Mouse (Mus musculus): ENCODE measurements at regions not wholly inside any gene's neighbourhood (a gene's known extent, or its start where the extent isn't known, plus 50 kb on each side); places are given as distances from the start of the nearest gene placed in this dataset.

DNA sequence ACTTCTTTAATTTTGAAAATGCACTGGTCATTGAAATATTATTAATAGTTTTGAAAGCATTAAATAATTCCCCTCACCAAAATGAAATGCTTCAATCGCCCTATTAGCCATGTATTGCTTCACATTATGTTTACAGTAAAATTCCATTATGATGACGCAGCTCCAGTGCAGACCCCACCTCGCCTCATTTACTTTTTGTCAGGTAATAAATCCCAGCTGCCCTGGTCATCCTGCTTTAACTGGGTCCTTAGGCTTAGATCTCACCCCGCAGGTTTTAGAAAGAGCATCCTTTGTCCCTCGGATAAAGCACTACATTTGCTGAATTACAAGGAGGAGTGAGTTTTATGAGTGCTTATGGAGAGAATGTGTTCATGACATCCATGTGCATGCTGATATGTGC lies 2557.0 kb upstream of the Gm7489 start:
- DNase-seq (ENCODE audit: low spot score in 2 of 2): no peak
- intact Hi-C loops (cut with DNase I): no loop called here

DNA sequence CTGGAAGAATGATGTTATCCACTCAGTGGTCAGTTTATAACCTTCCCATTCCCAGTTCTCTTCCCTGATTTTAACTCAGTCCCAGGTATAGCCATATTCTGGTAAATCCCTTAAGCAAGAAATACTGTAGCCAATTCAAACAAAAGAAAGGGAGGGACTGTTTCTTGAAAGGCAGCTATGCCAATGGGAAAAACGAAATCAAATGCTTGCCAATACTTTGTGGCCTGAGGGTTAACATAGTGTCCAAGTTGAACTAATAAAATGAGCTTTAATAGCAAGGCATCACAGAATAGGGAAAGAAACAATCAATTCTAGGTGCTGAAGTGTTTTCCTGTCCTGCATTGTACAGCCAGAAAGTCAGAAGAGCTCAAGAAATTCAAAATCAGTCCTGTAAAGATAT lies 2548.3 kb upstream of the Gm7489 start:
- DNase-seq (ENCODE audit: low spot score in 2 of 2): no peak

DNA sequence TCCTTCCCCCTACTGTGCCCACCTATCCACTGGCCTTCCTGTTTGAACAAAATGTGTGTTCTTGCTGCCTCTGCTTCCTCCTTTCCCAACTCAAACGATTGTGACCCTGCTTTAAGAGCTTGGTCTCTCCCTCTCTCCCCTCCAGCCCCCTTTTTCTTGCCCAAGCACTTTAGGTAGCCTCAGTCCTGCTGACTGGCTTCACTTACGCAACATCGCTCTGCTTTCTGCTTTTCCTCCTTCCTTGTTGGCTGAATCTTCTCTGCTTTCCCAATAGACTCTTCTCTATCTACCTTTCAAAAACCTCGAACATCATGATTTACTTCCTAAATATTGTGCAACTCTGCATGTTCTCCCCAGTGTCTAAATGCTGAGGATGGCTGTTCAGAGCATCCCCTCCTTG lies 2538.4 kb upstream of the Gm7489 start:
- intact Hi-C loops (cut with DNase I): no loop called here
- DNase-seq (ENCODE audit: low spot score in 2 of 2): no peak

More for the DNA sequence above, 2548.3 kb upstream of the Gm7489 start:
- intact Hi-C loops (cut with DNase I): no loop called here

DNA sequence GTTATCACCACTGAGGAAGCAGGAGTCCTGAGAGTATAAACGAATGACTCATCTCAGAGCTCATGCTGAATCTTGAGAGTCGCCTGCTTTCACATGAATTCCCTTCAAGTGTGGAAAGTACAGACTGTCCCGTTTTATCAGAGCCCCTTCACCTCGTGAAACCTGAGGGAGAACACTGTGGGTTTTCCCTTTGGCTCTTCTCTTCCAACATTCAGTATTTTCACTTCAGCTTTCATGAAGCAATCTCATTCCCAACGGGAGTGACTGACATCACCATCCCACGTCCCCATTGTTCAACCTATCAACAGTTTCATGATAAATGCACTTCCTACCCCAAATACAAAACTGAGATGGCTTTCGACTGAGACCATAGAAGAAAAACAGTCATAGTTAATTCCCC lies 2521.3 kb upstream of the Gm7489 start:
- intact Hi-C loops (cut with DNase I): no loop called here
- DNase-seq (ENCODE audit: low spot score in 2 of 2): peak in 1 of 2 experiments; percentile 0

DNA sequence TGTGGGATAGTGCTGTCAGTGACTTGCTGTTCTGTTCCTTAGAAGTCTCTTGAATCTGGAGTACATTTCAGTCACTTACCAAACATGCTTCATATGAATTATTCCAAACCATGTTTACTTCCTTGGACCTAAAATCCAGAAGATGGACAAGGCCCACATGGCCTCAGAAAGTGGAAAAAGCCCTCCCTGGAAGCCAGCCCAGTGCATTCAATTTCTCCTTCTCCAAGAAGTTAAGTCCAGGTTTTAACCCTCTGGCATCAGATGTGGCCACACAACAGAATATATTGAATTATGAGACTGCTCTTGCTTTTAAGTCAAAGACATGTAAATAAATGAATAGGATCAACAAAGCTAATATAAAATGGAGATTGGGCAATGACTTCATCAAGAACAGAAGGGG lies 2513.5 kb upstream of the Gm7489 start:
- DNase-seq (ENCODE audit: low spot score in 2 of 2): no peak
- intact Hi-C loops (cut with DNase I): no loop called here

DNA sequence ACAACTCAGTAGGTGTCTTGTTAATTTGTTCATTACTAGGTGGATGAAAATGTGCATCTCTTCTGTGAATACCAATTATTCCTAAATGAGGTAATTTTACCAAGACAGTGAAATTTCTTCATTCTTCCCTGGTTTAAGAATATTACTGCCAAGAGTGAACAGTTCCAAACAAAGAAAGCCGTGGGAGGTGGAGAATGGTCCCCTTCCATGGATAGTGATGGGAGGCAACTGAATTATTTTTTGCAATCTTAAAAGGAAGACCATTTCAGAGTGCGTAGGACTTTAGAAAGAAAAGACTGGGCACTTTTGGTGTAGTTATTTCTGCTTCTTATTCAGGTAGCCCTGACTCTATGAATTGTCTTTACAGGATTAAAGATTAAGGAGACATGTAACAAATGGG lies 2494.3 kb upstream of the Gm7489 start:
- intact Hi-C loops (cut with DNase I): no loop called here
- DNase-seq (ENCODE audit: low spot score in 2 of 2): no peak

DNA sequence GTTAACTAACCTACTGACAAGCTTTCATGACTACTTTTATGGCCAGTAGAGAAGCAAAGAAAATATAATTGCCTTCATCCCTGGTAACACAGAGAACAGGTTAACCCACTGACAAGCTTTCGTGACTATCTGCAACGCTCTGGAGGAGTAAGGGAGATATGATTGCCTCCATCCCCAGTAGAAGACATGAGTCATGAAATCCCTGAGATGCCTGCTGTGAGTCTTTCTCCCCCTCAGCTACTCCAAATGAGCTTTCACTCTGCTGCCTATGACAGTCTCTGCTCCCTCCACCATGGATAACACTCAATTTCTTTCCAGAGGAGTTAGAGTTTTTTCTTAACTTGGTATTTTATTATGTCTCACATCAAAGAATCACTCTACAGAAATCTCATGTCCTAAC lies 2493.4 kb upstream of the Gm7489 start:
- intact Hi-C loops (cut with DNase I): no loop called here
- DNase-seq (ENCODE audit: low spot score in 2 of 2): peak in 1 of 2 experiments; percentile 2

DNA sequence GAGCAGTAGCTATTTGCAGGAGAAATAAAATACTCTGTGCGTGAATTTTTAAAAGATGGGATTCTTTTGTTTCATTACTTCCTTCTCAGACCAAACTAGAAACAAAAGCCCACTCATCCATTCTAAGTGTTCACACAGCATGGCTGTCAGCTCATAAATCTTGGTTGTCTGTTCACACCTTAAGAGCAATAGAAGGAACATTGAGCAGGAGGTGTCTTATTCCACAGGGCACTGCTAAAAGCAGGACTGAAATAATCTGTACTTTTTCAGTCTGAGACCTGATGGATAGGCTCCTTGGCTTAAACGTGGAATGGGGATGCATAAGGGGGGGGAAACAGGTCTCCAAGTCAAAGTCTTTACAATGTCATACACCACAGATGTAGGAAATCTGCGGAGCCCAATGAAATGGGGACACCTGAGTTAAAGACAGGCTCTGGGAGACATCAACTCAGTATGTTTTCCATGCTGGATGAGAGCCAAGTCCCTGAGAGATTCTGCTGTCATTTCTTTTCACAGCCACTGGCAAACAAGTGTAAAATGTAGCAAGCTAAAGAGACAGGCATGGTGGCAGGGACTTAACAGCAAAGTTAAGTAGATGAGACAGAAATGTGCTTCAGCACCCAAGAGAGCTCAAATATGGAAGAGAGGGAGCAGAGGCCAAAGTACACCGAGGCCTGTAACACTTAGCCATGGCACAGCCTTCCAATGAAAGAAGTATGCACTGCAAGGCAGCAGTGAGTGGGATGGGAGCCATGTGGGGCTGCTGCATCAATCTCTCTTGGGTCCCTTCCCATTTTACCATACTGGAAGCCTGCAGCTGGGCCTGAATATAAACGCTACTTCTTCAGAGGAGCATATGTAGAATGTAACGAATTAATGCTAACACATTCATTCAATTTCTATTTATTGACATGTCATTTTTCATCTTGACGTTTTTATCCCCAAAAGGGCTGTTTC lies 2492.0 kb upstream of the Gm7489 start:
- DNase-seq (ENCODE audit: low spot score in 2 of 2): peak; percentile 28 to 53
- intact Hi-C loops (cut with DNase I): no loop called here

DNA sequence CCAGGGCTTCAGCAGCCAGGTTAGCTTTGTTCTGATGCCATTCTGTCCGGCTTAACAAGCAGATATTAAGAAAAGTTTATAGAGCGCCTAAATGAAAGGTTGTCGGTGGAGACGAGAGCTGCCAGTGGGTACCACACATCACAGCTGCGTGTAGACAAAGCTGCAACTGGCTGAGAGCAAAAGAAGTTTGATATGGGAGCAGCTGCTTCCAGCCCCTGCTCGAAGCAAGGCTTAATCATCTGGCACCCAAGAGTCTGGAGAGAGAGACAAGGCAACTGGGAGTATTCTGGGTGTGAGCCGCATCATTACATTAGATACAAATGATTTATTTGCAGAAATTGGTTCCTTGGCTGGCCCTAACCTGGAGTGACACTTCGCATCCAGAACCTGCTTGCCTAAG lies 2488.7 kb upstream of the Gm7489 start:
- DNase-seq (ENCODE audit: low spot score in 2 of 2): no peak
- intact Hi-C loops (cut with DNase I): no loop called here

DNA sequence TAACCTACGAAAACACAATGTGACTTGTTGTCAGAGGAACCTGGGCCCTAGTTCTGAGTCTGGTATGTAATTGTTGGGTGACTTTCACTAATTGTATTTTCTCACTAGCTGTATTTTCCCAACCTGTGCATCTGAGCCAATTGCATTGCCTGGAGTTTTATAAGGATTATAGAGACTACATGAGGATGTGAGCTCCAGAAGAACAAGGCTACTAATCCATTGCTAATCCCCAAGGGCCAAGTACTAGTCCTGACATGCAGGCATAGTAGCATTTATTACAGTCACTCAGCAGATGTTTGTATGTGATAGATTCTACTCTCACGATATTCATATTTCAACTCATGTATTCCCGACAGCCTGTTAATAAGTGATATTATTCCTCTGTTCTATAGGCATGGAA lies 2481.1 kb upstream of the Gm7489 start:
- intact Hi-C loops (cut with DNase I): no loop called here
- no peak for DNase-seq (ENCODE audit: low spot score in 2 of 2)

DNA sequence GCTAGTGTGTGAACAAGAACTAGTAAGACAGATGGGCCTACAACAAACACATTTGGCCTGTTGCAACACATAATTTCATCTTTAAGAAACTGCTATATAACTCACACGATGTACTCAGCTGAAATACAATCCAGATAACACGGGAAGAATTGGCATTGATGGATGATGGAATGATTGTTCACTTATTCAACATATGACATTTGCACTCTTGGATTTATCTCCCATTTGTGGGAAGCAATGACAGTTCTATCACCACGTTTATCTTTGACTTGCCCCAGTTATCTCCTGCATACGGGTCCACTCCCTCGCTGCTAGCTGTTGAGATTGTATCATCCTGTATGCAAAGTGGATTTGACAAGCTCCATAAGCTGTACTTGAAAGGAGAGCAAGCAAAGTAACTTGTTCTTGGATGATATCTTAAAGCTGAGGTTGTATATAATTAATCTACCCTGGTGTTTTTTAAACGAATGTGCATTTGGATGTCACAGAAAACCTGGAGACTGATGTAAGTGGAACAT lies 2474.9 kb upstream of the Gm7489 start:
- DNase-seq (ENCODE audit: low spot score in 2 of 2): no peak
- intact Hi-C loops (cut with DNase I): no loop called here

DNA sequence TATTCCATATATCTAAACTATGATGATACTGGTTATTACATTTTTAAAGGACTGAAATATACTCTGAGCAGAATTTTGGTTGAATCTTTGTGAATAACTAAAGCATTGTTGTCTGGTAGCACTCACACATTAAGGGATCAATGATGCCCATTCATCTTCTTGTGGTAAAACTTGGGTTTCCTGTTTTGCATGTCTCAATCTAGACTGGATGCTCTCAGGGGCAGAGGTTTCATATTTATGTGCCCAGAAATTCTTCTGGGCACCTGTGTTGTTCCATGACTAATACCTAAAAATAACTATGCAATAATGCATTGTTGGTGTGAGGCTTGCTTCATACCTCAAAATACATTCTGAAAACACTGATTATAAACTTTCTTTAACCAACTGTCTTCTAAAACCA lies 2472.7 kb upstream of the Gm7489 start:
- intact Hi-C loops (cut with DNase I): no loop called here
- DNase-seq (ENCODE audit: low spot score in 2 of 2): no peak

DNA sequence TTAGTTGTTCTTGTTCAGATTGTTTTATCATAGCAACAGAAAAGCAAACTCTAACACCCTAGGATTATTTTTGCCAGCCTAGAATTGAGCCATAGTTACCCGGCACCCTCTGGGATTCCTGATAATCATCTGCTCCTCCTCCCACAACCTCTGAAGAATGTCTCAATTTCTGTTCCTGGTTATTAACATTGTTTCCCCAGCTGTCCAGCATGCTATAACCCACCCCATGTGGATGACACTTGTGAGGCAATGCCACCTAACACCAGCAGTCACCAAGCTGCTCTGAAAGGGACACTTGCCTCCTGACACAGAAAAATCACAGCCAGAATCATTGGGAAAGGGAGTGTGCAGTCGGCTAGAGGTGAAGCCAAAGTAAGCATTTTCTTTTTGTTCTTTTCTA lies 2442.1 kb upstream of the Gm7489 start:
- no peak for DNase-seq (ENCODE audit: low spot score in 2 of 2)

DNA sequence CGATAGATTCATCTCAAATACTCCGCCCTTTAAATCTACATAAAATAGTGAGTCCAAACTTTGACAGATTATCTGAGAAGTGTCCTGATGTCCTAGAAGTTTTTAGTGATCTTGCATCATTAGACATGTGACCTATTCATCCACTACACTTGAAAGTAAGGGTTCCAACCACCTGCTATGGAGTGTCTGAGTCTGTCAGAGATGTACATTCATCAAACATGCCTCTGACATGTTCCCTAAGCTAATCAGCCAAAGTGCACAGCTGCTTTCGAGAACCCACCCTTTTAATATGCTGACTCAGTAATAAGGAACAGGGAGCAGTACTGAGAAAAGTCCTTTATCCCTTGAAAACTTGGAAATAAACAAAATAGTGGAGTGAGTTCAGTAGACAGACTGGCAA lies 2414.8 kb upstream of the Gm7489 start:
- intact Hi-C loops (cut with DNase I): no loop called here
- no peak for DNase-seq (ENCODE audit: low spot score in 2 of 2)

More for the DNA sequence above, 2442.1 kb upstream of the Gm7489 start:
- intact Hi-C loops (cut with DNase I): no loop called here

DNA sequence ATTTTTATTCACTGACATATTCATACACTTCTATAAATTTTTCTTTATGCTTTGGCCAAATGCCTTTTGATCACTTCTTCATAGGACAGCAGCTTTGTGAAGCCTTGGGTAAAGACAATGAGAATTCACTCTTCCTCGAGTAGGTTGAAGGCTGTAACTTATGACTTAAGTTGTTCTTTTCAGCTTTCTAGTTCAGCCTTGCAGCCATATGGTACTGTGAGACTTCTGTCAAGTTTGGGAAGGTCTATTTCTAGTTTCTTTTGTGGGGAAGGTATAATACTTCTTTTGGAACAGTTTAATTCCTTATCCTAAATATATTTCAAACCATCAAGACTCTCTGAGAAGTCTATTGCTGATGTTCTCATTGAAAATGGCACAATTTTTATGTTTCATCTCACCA lies 2413.6 kb upstream of the Gm7489 start:
- intact Hi-C loops (cut with DNase I): no loop called here

DNA sequence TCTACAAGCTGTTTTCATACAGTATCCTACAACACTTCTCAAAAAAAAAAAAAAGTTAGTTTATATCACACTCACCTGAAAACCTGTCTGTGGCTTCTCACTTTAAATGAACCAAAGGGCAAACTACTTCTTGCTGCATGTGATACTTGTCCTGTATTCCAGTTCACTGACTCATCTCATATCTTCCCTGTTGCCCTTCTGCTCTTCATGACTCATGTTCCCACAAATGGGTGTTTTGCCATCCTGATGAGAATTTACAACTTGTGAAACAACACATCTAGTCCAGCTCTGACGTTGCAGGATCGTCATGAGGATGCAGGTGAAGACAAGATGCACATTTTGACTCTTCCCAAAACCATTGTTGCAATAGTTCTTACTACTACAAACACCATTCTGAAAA lies 2412.7 kb upstream of the Gm7489 start:
- no peak for DNase-seq (ENCODE audit: low spot score in 2 of 2)
- intact Hi-C loops (cut with DNase I): no loop called here

More for the DNA sequence above, 2413.6 kb upstream of the Gm7489 start:
- no peak for DNase-seq (ENCODE audit: low spot score in 2 of 2)

DNA sequence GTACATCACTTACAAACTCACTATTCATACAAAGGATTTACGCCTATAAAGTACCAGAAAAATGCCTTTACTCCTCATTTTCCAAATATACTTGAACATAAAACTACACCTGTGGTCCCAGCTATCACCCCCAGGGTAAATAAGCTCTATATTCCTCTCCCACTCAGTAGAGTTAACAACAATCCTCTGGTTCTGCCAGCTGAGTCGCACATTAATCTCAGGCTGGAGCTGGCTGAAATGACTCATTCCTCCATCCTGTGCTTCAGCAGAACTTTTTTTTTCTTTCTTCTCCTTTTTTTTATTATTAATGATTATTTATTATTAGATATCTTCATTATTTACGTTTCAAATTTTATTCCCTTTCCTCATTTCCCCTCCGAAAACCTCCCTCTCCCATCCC lies 2402.8 kb upstream of the Gm7489 start:
- no peak for DNase-seq (ENCODE audit: low spot score in 2 of 2)
- intact Hi-C loops (cut with DNase I): no loop called here

DNA sequence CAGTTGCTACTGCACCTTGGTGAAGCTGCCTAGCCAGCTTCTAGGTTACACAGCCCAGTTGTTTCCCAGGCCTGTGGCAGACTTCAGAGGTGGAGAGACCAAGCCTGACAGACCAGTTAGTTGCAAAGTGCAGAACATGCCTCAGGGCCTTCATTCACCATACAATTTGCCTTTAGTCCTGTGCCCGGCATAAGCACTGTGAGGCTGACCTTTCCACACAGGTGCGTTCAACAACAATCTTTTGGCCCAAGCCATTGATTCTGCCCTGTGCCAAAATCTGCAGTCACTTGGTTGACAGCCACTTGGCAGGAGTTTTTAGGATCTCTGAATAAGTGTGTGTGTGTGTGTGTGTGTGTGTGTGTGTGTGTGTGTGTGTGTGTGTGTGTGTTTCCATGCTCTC lies 2400.5 kb upstream of the Gm7489 start:
- intact Hi-C loops (cut with DNase I): no loop called here

DNA sequence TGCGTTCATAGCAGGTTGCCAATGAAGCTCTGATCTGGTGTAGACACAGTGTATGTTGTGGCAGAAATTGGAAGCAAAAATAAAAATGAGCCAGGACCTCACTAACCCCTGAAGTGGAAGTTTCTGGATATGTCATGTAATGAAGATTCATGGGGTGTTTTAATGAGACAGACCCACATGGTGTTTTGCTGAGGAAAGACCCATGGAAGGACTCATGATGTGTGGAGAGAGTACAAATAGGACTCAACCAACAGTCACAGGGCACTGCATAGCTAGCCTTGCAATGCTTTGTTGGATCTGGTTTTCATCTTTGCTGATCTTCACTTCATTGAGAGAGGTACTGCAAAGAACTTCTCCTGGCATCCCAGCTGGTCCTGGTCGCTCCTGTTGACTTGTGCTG lies 2399.2 kb upstream of the Gm7489 start:
- no peak for DNase-seq (ENCODE audit: low spot score in 2 of 2)
- intact Hi-C loops (cut with DNase I): no loop called here

More for the DNA sequence above, 2400.5 kb upstream of the Gm7489 start:
- no peak for DNase-seq (ENCODE audit: low spot score in 2 of 2)

DNA sequence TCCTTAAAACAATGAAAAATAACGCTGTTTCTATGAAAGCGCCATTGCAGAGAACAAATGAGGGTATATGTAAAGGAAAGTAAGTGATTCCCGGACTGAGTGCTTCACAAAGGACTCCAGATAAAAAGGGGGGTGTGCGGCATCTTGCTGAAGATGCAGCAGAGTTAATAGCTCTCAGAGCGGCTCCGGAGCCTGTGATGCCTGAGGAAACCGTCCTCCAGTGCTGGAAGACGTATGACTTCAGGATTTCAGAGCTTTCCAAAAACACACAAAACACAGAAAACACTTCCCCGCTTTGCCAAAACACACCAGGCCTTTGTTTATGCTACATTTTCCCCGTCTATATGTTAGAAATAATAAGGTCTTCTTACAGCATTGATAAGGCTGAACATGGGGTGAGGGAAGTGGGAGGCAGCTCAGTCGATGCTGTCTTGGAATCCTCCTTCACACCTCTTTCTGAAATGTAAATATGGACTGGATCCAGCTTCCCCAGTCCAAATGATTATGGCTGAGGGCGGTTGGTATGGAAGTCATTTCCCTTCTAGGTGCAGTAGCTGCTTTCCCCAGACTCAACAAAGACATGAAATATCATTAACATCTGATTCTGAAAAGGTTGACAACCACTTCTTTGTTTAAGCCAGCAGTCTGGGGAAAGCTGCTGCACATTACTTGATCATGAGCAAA lies 2382.5 kb upstream of the Gm7489 start:
- intact Hi-C loops (cut with DNase I): no loop called here
- DNase-seq (ENCODE audit: low spot score in 2 of 2): no peak

All from left cerebral cortex, postnatal 14 days (tissue).